Mouse (Mus musculus) heart, adult 2 months (tissue): ENCODE measurements around the gene Tuba1b.

Experiments used
- CTCF ChIP-seq: fragments of 200-600 bp; IDR thresholded peaks from 2 replicates; pipeline ENCODE4 v1.8.1; 2022; ENCODE audit warnings: antibody characterized with exemption, mild to moderate bottlenecking, moderate library complexity
- EP300 ChIP-seq: fragments of 200-500 bp; IDR thresholded peaks from 2 replicates; pipeline ENCODE4 v1.6.1; 2011; ENCODE audit warnings: low read depth, low read length, control low read depth; ENCODE audit not compliant: insufficient read depth
- POLR2A ChIP-seq: fragments of 200-500 bp; IDR thresholded peaks from 2 replicates; pipeline ENCODE4 v1.6.1; 2011; ENCODE audit warnings: mild to moderate bottlenecking, low read depth, low read length, control low read depth; ENCODE audit not compliant: insufficient read depth

- TF ChIP-seq CTCF (no peak), POLR2A (no peak), EP300 (no peak)
Measured at GRCm38 (mm10) chr15:98883661-98884060, 50.7 kb downstream of the Tuba1b start.
